Mouse (Mus musculus) lung, postnatal 0 days (tissue): ENCODE data around the gene Preb.

Source experiments
- CTCF ChIP-seq: IDR thresholded peaks from 2 replicates; pipeline ENCODE4 v1.5.1; 2016; ENCODE audit warnings: antibody characterized with exemption, mild to moderate bottlenecking
- EP300 ChIP-seq: IDR thresholded peaks from 2 replicates; pipeline ENCODE4 v1.6.1; 2016; ENCODE audit warnings: antibody characterized with exemption, mild to moderate bottlenecking, control low read depth

GRCm38 (mm10) chr5:30959198-30959854, 835 bp downstream of the Preb start:
- TF ChIP-seq EP300 (no peak), CTCF (no peak)
